Mouse (Mus musculus) liver, embryonic 14.5 days (tissue): ENCODE measurements around the gene Gng3. TPM values are rescaled to one million over a fixed set of nuclear protein-coding genes. Genes with fewer than 3 reads are reported as not detected.
"Not testable (repeated sequence)": the region's sequence is repeated elsewhere in the genome, so short reads cannot be mapped to it uniquely, and the experiment has no call there.

ENCODE experiments used
- ATAC-seq: fragments of 200-750 bp; cut with Nextera tagmentation; 2 replicates; pipeline ENCODE4 v1.8.0; 2017; ENCODE audit warnings: moderate number of reproducible peaks, mild to moderate bottlenecking, moderate library complexity; ENCODE audit not compliant: insufficient read depth
- DNase-seq, 3 experiments: peaks; one replicate each; pipeline ENCODE4 v3.0.0-alpha.2; 2012 to 2013; ENCODE audit warnings: low read depth in 3 of 3, low spot score in 3 of 3
- H3K27ac ChIP-seq: fragments of 300-500 bp; sonication (generic); 2 replicates; pipeline ENCODE4 v1.5.1; 2014; ENCODE audit warnings: moderate library complexity, mild to moderate bottlenecking, control low read depth, inconsistent platforms
- H3K27me3 ChIP-seq: fragments of 300-500 bp; sonication (generic); 2 replicates; pipeline ENCODE4 v1.6.1; 2014; ENCODE audit warnings: mild to moderate bottlenecking, low read length, moderate library complexity; ENCODE audit not compliant: control insufficient read depth, insufficient read depth
- H3K36me3 ChIP-seq: fragments of 300-500 bp; sonication (generic); replicated peaks from 2 replicates; pipeline ENCODE4 v1.6.1; 2014; ENCODE audit warnings: low read depth; ENCODE audit not compliant: control insufficient read depth, insufficient read depth
- H3K4me1 ChIP-seq, 2 experiments: fragments of 200-500 bp in 1 of 2; fragments of 300-500 bp in 1 of 2; sonication (generic) in 1 of 2; replicated peaks; 2 replicates each; pipeline ENCODE4 v1.6.1; 2012 to 2014; ENCODE audit warnings: antibody characterized with exemption in 1 of 2, inconsistent platforms in 1 of 2, low read length in 1 of 2; ENCODE audit not compliant: control insufficient read depth in 2 of 2, insufficient read depth in 2 of 2
- H3K4me2 ChIP-seq: fragments of 300-500 bp; sonication (generic); 2 replicates; pipeline ENCODE4 v1.6.1; 2014; ENCODE audit warnings: low read depth, mild to moderate bottlenecking, control low read depth, moderate library complexity
- H3K4me3 ChIP-seq, 2 experiments: fragments of 200-500 bp in 1 of 2; fragments of 300-500 bp in 1 of 2; sonication (generic) in 1 of 2; 2 replicates each; pipeline ENCODE4 v1.5.1; 2012 to 2014; ENCODE audit warnings: low read depth in 2 of 2, low read length in 2 of 2, mild to moderate bottlenecking in 2 of 2, control low read depth in 1 of 2, inconsistent platforms in 1 of 2, moderate library complexity in 1 of 2; ENCODE audit not compliant: insufficient read depth in 1 of 2
- H3K9ac ChIP-seq: fragments of 300-500 bp; sonication (generic); replicated peaks from 2 replicates; pipeline ENCODE4 v1.6.1; 2014; ENCODE audit warnings: mild to moderate bottlenecking, control low read depth, moderate library complexity
- H3K9me3 ChIP-seq: fragments of 300-500 bp; sonication (generic); 2 replicates; pipeline ENCODE4 v1.6.1; 2016; ENCODE audit warnings: low read length, mixed read lengths; ENCODE audit not compliant: control insufficient read depth
- CTCF ChIP-seq: IDR thresholded peaks from 2 replicates; pipeline ENCODE4 v1.5.1; 2016; ENCODE audit warnings: antibody characterized with exemption, low read depth, control low read depth
- EP300 ChIP-seq: IDR thresholded peaks from 2 replicates; pipeline ENCODE4 v1.6.1; 2016; ENCODE audit warnings: antibody characterized with exemption, low read depth
- WGBS: fragments of 180-500 bp; shearing (Covaris S2); extraction: QIAGEN DNeasy Blood & Tissue Kit; methylation state at CpG from one replicate; pipeline ENCODE4 v1.1.7; 2014; ENCODE audit not compliant: insufficient replicate concordance; 5-methylcytosine and 5-hydroxymethylcytosine counted together
- polyA plus RNA-seq, 2 experiments: library from polyadenylated mRNA; depleted of rRNA in 1 of 2; stranded (reverse) in 1 of 2; unstranded in 1 of 2; fragments of >200 nt; fragmentation: Nextera tagmentation in 1 of 2; extraction: Ambion mirVana in 1 of 2; gene quantifications; 2 replicates each; pipeline versions ENCODE4 v1.2.1 to v1.2.3; 2012 to 2014

Gng3 gene
- polyA plus RNA-seq, 2 experiments, result 0.04 to 0.14 TPM

DNA sequence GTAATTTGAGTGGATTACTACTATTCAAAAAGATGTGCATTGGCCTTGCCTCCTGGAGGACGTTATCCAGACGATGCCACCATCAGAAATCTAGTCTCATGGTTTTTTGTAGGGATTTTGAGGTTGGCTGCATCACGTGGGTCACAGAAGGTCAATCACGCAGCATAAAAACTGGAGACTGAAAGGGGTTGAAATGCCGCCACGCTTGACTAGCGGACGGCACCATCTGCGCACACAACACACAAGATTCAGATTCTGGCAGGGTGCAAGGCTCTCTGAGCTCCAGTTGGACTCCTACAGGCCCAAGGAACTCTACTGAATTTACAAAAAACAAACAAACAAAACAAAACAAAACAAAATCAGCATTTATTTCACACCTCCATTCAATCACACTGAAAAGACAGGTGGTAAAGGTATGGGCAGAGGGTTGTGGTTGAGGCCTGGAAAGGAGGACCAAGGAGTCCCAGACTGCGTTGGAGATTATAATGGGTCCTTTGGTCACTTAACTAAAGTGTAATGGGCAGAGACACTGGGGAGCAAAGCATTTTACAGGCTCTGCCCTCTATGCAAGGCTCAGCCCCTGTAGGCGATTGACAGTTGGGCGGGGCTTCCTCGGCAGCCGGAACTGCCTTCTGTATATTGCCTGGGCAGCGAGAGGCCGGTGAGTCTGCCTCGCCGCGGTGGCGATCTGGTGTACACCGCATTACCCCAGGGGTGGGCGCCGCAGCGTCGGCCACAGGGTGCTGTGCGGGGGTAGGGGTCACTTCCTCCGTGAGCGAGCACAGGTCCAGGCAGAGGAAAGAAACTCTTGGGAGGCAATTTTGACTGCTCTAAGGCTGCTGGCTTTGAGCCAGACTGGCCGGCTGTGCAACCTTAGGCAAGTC, 1.2 kb upstream of the Gng3 start:
- peak in 2 of 3 experiments; percentile 60 to 61 for DNase-seq
- peaks cover 4 to 28% of the 10 kb centered on the region in 2 experiments for H3K4me1 ChIP-seq
- ATAC-seq, result peak; percentile 67
- peak; percentile 17; the same call in 1 of the 2 replicates for TF ChIP-seq CTCF
- no peak for TF ChIP-seq EP300
- peaks cover 2% of the 10 kb centered on the region; the same call in 1 of the 2 replicates for H3K36me3 ChIP-seq
- H3K4me2 ChIP-seq, result peak overlapping the region; percentile 64
- no peaks in the 10 kb centered on the region for H3K9me3 ChIP-seq
- 26% methylated on average over 29 of the region's 29 CpGs for WGBS
- peak overlapping the region; percentile 51 for H3K9ac ChIP-seq
- H3K27me3 ChIP-seq, result no peaks in the 10 kb centered on the region
- H3K4me3 ChIP-seq, result peak overlapping the region; percentile 55 to 56
- H3K27ac ChIP-seq, result 0 out of 2 replicates have a peak overlapping the region, but pooled peaks have one; percentile 8

DNA sequence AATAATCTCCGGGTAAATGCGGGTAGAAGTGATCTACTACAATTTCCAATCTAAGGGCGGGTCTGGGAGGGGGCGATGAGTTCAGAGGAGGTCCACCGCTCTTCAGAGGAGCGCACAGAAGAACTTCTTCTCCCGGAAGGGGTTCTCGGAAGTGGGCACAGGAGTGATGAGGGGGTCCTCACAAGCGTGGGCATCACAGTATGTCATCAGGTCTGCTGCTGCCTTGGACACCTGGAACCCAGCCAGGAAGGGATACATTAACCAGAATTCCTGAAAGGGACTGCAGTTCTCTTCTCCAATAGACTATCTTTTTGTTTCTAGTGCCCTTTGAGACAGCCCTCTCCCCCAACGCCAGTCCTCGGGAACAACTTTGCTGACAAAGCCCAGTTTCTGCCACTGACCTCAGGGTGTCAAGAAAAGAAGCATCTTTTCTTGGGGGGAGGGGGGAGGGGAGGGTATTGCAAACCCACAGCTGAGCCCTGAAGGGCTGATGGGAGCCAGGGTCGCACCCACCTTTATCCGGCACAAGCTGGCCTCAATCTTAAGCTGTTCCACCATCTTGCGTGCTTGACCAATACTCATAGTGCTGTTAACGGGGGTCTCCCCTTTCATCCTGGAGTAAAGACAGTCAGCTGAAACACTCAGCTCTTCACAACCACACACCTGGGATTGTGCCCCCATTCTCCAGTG, 808 bp downstream of the Gng3 start:
- Histone ChIP-seq H3K36me3 (peaks cover 18% of the 10 kb centered on the region), H3K4me1 (peaks cover 4 to 28% of the 10 kb centered on the region in 2 experiments), H3K27me3 (no peaks in the 10 kb centered on the region), H3K9me3 (no peaks in the 10 kb centered on the region), H3K9ac (peak overlapping the region; percentile 78), H3K27ac (peak overlapping the region; percentile 30), H3K4me3 (peak overlapping the region; percentile 60 to 62), H3K4me2 (peak overlapping the region; percentile 90)
- 23% methylated on average over 15 of the region's 15 CpGs for WGBS
- DNase-seq, result no peak
- ATAC-seq, result peak; percentile 22; the same call in 1 of the 2 replicates
- TF ChIP-seq EP300 (no peak), CTCF (no peak)

DNA sequence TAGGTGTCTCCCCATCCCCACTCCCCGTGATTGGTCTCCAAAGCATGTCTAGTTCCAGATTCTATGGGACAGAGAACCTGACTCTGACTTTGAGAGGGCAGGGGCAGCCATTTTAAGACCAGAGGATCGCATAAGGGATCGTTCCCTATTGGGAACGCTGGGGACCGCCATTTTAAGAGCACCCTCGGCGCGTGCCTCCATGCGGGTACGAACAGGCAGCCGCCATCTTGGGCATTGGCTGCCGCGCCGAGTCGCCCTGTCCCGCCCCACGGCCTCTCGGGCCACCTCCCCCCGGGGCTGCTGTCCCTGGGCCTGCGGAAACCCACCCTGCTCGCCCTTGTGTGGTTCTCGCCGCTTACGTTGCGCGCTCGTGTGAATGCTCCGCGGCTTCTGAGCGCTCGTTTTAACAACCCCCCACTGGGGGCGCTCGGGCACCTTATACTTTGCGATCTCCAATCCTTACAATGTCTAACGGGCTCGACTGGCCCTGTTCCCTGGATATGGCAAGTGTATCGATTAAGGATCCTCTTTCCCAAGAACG, 1.7 kb downstream of the Gng3 start, which contains the start of gene Bscl2:
Bscl2 (plus strand) TSS at position 217 of the 541 bp plus-strand sequence.
- Histone ChIP-seq H3K27me3 (no peaks in the 10 kb centered on the region), H3K9me3 (no peaks in the 10 kb centered on the region), H3K4me2 (peak within 1 kb of the TSS; percentile 90), H3K27ac (peak within 1 kb of the TSS; percentile 30), H3K4me1 (peaks cover 4 to 28% of the 10 kb centered on the region in 2 experiments), H3K4me3 (peak within 1 kb of the TSS; percentile 60 to 62), H3K36me3 (peaks cover 27% of the 10 kb centered on the region), H3K9ac (peak within 1 kb of the TSS; percentile 78)
- ATAC-seq, result peak; percentile 74
- DNase-seq, result peak; percentile 60 to 71 (median 65)
- TF ChIP-seq EP300 (0 out of 2 replicates have a peak, but pooled peaks have one; percentile 23), CTCF (peak; percentile 73)
- 1% methylated on average over 38 of the region's 38 CpGs for WGBS

DNA sequence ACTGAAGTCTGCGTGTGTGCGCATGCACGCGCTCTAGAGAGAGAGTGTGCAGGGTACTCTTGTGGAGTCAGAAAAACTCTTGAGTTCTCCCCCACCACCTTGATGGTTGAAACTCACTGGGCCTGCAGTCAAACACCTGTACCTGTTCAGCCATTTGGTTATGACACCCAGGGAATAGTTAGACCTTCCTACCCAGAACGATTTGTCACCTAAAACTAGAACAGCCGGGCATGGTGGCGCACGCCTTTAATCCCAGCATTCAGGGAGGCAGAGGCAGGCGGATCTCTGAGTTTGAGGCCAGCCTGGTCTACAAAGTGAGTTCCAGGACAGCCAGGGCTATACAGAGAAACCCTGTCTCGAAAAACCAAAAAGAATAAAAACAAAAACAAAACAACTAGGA, 2.7 kb downstream of the Gng3 start:
- not testable (repeated sequence) for H3K4me3 ChIP-seq, H3K4me2 ChIP-seq, H3K9ac ChIP-seq, H3K9me3 ChIP-seq, DNase-seq, H3K27ac ChIP-seq, H3K27me3 ChIP-seq, ATAC-seq
- Histone ChIP-seq H3K36me3 (peaks cover 37% of the 10 kb centered on the region), H3K4me1 (peaks cover 4 to 28% of the 10 kb centered on the region in 2 experiments)
- WGBS, result 91% methylated on average over 10 of the region's 10 CpGs
